Mouse (Mus musculus): ENCODE measurements around the gene Cma1. TPM values are rescaled to one million over a fixed set of nuclear protein-coding genes. Genes with fewer than 3 reads are reported as not detected.

The Cma1 gene
- polyA plus RNA-seq, 1 experiment from 2014 or later, result not detected

DNA sequence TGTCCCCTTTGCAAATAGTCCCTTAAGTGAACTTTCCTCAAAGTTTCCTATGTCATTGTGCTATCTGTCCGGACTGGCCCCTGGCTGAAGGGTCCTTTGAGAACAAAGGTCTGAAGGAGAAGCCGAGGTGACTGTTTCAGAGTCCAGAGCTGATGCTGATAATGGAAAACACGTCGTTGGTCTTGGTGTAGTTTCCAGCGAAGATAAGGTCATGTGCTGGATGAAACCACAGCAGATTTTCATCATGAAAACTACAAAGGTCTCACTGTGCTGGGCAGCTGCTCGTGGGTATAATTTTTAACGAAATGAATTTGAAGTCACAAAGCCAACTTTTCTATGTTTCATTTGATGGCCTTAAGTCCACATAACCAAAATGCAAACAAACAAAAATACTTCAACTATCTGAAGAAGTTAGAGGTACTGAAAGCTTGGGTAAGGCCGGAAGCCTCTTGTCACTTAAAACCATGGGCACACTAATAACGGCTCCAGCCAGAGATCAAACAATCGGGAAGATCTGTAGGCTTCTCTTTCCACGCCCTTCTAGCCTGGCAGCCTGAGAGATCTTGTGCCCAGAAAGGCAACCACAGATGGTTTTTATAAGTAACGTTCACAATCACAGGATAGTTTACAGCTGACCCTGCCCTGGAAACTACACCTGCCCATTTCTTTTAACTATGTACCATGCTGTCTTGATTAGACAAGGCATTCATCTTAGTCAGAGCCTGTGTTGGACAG, 15.0 kb downstream of the Cma1 start:
- 84% methylated on average over 12 of the region's 12 CpGs for whole genome bisulfite sequencing
- Histone ChIP-seq H3K9ac (ENCODE audit: low read length) (no peak overlapping the region), H3K27me3 (ENCODE audit: control insufficient read depth, insufficient read depth, low read length) (no peaks in the 10 kb centered on the region), H3K27ac (ENCODE audit: low read depth, low read length) (no peak overlapping the region), H3K4me2 (no peak overlapping the region), H3K4me1 (ENCODE audit: control insufficient read depth, insufficient read depth, low read length) (no peaks in the 10 kb centered on the region), H3K36me3 (ENCODE audit: control insufficient read depth, insufficient read depth, low read length) (no peaks in the 10 kb centered on the region), H3K4me3 (ENCODE audit: low read depth, low read length) (no peak overlapping the region), H3K9me3 (ENCODE audit: control insufficient read depth, low read length) (no peaks in the 10 kb centered on the region)
- DNase-seq (ENCODE audit: low spot score, missing footprints) (no peak), ATAC-seq (ENCODE audit: low FRiP score) (no peak)

DNA sequence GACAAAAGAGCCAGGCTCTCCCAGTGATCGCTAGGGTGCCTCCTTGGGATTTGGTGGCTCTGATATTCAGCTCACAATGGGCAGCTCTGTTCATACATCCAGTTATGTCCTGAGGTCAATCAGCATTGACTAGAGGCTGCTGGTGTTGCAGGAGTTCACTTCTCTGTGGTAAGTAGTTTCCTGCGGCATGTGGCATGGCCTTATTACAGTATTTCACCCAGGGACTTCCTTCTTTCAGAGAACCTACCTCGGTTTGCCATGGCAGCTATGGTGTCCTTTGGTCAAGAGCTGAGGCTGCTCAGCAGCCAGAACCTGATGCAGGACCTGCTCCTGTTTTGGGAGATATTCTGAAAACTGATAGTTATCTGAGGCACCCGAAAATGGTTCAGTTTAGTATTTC, 17.6 kb downstream of the Cma1 start:
- no peak for DNase-seq (ENCODE audit: low spot score, missing footprints)
- Histone ChIP-seq H3K27ac (ENCODE audit: low read depth, low read length) (no peak overlapping the region), H3K4me2 (no peak overlapping the region), H3K36me3 (ENCODE audit: control insufficient read depth, insufficient read depth, low read length) (no peaks in the 10 kb centered on the region), H3K4me3 (ENCODE audit: low read depth, low read length) (no peak overlapping the region), H3K4me1 (ENCODE audit: control insufficient read depth, insufficient read depth, low read length) (no peaks in the 10 kb centered on the region), H3K9ac (ENCODE audit: low read length) (no peak overlapping the region), H3K27me3 (ENCODE audit: control insufficient read depth, insufficient read depth, low read length) (no peaks in the 10 kb centered on the region), H3K9me3 (ENCODE audit: control insufficient read depth, low read length) (no peaks in the 10 kb centered on the region)
- WGBS, result 85% methylated on average over 4 of the region's 4 CpGs
- no peak for ATAC-seq (ENCODE audit: low FRiP score)

DNA sequence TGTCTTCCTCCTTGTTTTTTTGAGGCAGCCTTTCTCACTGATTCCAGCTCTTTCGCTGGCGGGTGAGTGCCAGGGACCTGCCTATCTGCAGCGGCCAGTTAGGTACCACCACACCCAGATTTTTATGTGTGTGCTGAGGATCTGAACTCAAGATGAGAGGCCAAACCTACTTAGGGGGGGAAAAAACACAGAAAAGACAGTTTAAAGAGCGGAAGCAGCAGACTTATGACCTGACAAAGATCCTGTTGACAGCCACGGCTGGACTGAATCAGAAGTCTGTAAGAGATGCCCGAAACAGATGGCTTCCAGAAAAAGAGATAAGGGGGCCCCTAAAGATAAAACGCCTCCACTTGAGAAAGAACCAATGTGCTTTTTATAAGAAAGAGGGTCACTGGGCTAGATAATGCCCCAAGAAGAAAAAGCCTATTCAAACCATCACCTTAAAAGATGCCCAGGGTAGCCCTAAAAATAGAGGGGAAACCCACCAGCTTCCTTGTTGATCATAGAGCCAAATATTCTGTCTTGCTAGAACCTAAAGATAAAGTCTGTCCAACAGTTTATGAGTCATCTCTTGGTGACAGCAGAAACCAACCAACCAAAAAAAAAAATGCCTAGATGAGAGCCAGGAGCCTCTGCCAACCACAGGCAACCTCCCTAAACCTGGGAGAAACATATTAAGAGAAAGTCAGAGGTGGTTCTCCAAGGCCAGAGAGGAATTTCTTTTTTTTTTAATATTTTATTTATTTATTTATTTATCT, 21.8 kb downstream of the Cma1 start:
- Histone ChIP-seq H3K4me3 (ENCODE audit: low read depth, low read length) (no peak overlapping the region), H3K36me3 (ENCODE audit: control insufficient read depth, insufficient read depth, low read length) (no peaks in the 10 kb centered on the region), H3K9ac (ENCODE audit: low read length) (no peak overlapping the region), H3K4me1 (ENCODE audit: control insufficient read depth, insufficient read depth, low read length) (no peaks in the 10 kb centered on the region; the same call in 1 of the 2 replicates), H3K27me3 (ENCODE audit: control insufficient read depth, insufficient read depth, low read length) (no peaks in the 10 kb centered on the region), H3K9me3 (ENCODE audit: control insufficient read depth, low read length) (no peaks in the 10 kb centered on the region), H3K4me2 (no peak overlapping the region), H3K27ac (ENCODE audit: low read depth, low read length) (no peak overlapping the region)
- DNase-seq (ENCODE audit: low spot score, missing footprints) (no peak), ATAC-seq (ENCODE audit: low FRiP score) (no peak)
- 83% methylated on average over 7 of the region's 7 CpGs for WGBS

DNA sequence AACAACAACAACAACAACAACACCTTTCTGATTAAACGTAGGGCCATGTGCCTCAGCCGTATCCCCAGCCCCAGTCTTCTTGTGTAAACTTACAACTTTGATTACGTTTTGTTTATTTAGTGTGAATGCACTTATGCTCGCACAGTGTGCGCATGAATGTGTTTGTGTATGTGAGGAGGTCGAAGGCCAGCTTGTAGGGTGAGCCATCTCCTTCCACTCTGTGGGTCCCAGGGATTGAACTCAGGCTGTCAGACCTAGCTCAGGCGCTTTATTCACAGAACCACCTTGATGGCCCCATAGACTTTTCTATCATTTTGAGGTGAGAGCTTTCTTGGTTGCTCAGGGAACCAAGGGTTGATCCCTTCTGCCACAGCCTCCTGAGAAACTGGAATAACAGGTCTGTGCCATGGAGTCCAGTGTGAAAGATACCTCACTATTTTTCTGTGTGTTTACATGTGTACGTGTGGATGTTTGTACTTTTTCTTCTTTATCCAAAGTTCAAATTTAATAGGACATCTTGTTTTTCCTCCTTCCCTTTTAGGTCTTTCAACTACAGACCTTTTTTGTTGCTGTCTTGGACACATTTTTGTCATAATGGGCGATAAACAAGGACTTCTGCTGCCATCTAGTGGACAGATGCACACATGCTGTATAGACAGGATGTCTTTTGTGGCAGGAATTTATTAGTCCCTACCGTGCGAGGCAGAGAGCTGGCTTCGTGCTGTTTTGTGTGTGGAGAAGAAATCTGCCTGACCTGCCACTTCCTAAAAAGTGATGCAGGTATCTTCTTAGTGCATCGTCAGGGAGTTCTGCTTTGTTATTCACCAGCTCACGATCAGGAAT, 26.0 kb downstream of the Cma1 start:
- 43% methylated on average over 14 of the region's 14 CpGs for WGBS
- peak overlapping the region; percentile 38; the same call in 1 of the 2 replicates for H3K9ac ChIP-seq (ENCODE audit: low read length)

DNA sequence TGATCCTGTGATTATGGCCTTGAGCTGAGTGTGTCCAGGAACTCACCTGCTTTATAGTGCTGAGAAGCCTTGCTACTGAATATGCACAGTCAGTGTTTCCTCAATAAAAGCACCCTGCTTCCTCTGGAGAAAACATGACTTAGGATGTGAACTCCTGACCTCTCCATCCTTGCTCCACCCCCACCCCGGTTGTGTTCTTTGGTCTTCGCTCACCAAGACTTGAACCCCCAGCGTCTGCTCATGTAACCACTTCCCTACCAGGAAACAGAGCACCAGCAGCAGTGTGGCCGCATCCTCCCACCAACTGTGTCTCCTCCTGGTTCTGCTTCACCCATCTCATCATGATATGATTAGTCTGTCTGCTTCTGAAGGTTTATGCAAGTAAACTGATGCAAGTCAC, 31.1 kb downstream of the Cma1 start:
- Histone ChIP-seq H3K9ac (ENCODE audit: low read length) (no peak overlapping the region), H3K27ac (ENCODE audit: low read depth, low read length) (no peak overlapping the region), H3K4me2 (no peak overlapping the region), H3K4me3 (ENCODE audit: low read depth, low read length) (no peak overlapping the region), H3K27me3 (ENCODE audit: control insufficient read depth, insufficient read depth, low read length) (no peaks in the 10 kb centered on the region), H3K4me1 (ENCODE audit: control insufficient read depth, insufficient read depth, low read length) (no peaks in the 10 kb centered on the region), H3K9me3 (ENCODE audit: control insufficient read depth, low read length) (no peaks in the 10 kb centered on the region), H3K36me3 (ENCODE audit: control insufficient read depth, insufficient read depth, low read length) (no peaks in the 10 kb centered on the region)
- no peak for DNase-seq (ENCODE audit: low spot score, missing footprints)
- whole genome bisulfite sequencing, result 58% methylated on average over 4 of the region's 4 CpGs
- no peak for ATAC-seq (ENCODE audit: low FRiP score)

More for the DNA sequence above, 26.0 kb downstream of the Cma1 start:
- no peaks in the 10 kb centered on the region for H3K36me3 ChIP-seq (ENCODE audit: control insufficient read depth, insufficient read depth, low read length)
- peak overlapping the region; percentile 15; the same call in 1 of the 2 replicates for H3K4me2 ChIP-seq
- ATAC-seq (ENCODE audit: low FRiP score), result peak; percentile 70; the same call in 1 of the 2 replicates
- peak; percentile 98 for DNase-seq (ENCODE audit: low spot score, missing footprints)
- no peaks in the 10 kb centered on the region for H3K9me3 ChIP-seq (ENCODE audit: control insufficient read depth, low read length)
- no peaks in the 10 kb centered on the region; the same call in 1 of the 2 replicates for H3K4me1 ChIP-seq (ENCODE audit: control insufficient read depth, insufficient read depth, low read length)
- H3K27me3 ChIP-seq (ENCODE audit: control insufficient read depth, insufficient read depth, low read length), result no peaks in the 10 kb centered on the region
- no peak overlapping the region for H3K4me3 ChIP-seq (ENCODE audit: low read depth, low read length)
- H3K27ac ChIP-seq (ENCODE audit: low read depth, low read length), result no peak overlapping the region

DNA sequence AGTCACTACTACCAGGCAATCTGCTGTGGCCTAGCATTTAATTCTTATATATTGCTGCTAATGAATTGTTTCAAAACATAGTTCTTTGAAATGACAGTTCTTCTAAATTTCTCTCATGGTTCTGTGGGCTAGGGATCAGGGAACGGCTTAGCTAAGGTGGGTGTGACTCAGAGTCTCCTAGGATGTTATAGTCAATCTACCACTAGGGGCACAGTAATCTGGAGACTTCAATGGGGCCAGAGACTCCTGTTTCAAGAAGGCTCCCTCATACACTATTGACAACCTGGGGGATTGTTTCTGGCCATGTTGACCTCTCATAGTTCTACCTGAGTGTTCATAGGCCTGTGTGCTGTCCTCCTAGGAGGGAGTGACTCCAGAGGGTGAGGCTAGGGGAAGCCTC, 39.0 kb downstream of the Cma1 start:
- peaks cover 3% of the 10 kb centered on the region; the same call in 1 of the 2 replicates for H3K4me1 ChIP-seq (ENCODE audit: control insufficient read depth, insufficient read depth, low read length)
- no peak overlapping the region for H3K4me3 ChIP-seq (ENCODE audit: low read depth, low read length)
- no peaks in the 10 kb centered on the region for H3K9me3 ChIP-seq (ENCODE audit: control insufficient read depth, low read length)
- WGBS, result 47% methylated on average over 1 of the region's 1 CpGs
- no peak overlapping the region for H3K4me2 ChIP-seq
- H3K27ac ChIP-seq (ENCODE audit: low read depth, low read length), result no peak overlapping the region
- no peak for ATAC-seq (ENCODE audit: low FRiP score)
- H3K36me3 ChIP-seq (ENCODE audit: control insufficient read depth, insufficient read depth, low read length), result no peaks in the 10 kb centered on the region
- DNase-seq (ENCODE audit: low spot score, missing footprints), result no peak
- no peaks in the 10 kb centered on the region; the same call in 1 of the 2 replicates for H3K27me3 ChIP-seq (ENCODE audit: control insufficient read depth, insufficient read depth, low read length)
- H3K9ac ChIP-seq (ENCODE audit: low read length), result no peak overlapping the region

DNA sequence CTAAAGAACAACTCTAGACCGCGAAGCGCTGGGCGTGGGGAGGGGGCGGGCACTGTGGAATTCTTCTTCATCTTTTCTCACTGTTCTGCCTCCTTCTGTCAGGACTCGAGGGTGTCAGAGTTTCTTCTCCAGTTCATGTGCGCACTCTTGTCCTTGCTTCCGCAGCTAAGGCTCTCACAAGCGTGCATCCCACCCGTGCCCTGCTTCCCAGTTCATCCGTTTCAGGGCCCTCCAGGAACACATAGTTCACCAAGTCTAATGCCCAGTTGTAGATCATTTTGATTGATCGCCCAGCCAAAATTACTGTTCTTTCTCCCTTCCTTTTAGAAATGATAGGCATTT, 44.1 kb downstream of the Cma1 start:
- no peaks in the 10 kb centered on the region for H3K9me3 ChIP-seq (ENCODE audit: control insufficient read depth, low read length)
- peak overlapping the region; percentile 35 for H3K4me3 ChIP-seq (ENCODE audit: low read depth, low read length)
- ATAC-seq (ENCODE audit: low FRiP score), result 0 out of 2 replicates have a peak, but pooled peaks have one; percentile 25
- H3K27ac ChIP-seq (ENCODE audit: low read depth, low read length), result no peak overlapping the region
- peaks cover 8% of the 10 kb centered on the region for H3K36me3 ChIP-seq (ENCODE audit: control insufficient read depth, insufficient read depth, low read length)
- 7% methylated on average over 12 of the region's 12 CpGs for WGBS
- peak overlapping the region; percentile 72 for H3K9ac ChIP-seq (ENCODE audit: low read length)
- H3K27me3 ChIP-seq (ENCODE audit: control insufficient read depth, insufficient read depth, low read length), result no peaks in the 10 kb centered on the region; the same call in 1 of the 2 replicates
- H3K4me1 ChIP-seq (ENCODE audit: control insufficient read depth, insufficient read depth, low read length), result peaks cover 7% of the 10 kb centered on the region
- peak overlapping the region; percentile 69 for H3K4me2 ChIP-seq
- no peak for DNase-seq (ENCODE audit: low spot score, missing footprints)

DNA sequence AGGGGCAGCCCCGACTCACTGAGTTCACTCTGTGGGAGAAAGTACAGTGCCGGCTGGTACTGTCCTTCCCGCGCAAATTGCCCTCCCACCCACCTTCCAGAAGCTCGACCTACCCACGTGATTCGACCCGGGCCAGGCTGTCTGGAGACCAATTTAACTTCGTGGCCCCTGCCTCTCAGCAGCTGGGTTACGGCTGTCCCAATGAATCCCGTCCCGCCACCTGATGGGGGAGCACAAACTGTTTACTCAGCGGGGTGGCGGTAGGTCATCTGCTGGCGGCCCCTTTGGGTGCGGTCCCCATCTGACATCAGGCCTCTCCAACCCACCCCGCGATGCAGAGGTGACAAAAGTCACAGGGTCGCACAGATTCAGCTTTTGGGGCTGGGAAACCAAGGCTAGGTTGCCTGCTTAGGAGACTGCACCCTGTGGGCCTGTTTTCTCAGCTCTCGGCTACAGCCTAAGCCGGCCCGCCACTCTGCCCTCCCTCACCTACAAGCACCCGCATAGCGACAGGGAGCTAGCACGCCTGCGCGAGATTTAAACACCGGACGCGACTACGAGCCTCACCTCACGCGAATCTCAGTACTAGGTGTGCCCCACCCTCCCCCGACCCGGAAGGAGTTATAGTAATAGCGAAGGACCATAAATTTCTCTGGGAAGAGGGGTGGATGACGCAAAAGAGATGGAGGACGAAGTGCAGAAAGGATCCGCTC, 44.6 kb downstream of the Cma1 start, which contains the start of gene Sdr39u1:
Gene Sdr39u1 (minus strand): TSS at position 593 of the 713 bp plus-strand sequence.
- DNase-seq (ENCODE audit: low spot score, missing footprints) (peak; percentile 97), ATAC-seq (ENCODE audit: low FRiP score) (peak; percentile 91)
- H3K36me3 ChIP-seq (ENCODE audit: control insufficient read depth, insufficient read depth, low read length), result peaks cover 13% of the 10 kb centered on the region
- H3K4me1 ChIP-seq (ENCODE audit: control insufficient read depth, insufficient read depth, low read length), result peaks cover 7% of the 10 kb centered on the region
- H3K27ac ChIP-seq (ENCODE audit: low read depth, low read length), result no peak within 1 kb of the TSS
- peak within 1 kb of the TSS; percentile 72 for H3K9ac ChIP-seq (ENCODE audit: low read length)
- 4% methylated on average over 39 of the region's 39 CpGs for WGBS
- peak within 1 kb of the TSS; percentile 69 for H3K4me2 ChIP-seq
- no peaks in the 10 kb centered on the region for H3K9me3 ChIP-seq (ENCODE audit: control insufficient read depth, low read length)
- H3K27me3 ChIP-seq (ENCODE audit: control insufficient read depth, insufficient read depth, low read length), result no peaks in the 10 kb centered on the region; the same call in 1 of the 2 replicates
- H3K4me3 ChIP-seq (ENCODE audit: low read depth, low read length), result peak within 1 kb of the TSS; percentile 35

All from midbrain, embryonic 11.5 days (tissue).